Mouse (Mus musculus): ENCODE data around the gene Nrm. TPM values are rescaled to one million over a fixed set of nuclear protein-coding genes. Genes with fewer than 3 reads are reported as not detected.

The Nrm gene
- polyA plus RNA-seq, 1 experiment from 2014 or later = 16.9 TPM

- 83% methylated on average over 5 of the region's 5 CpGs for WGBS
- Histone ChIP-seq H3K4me2 (ENCODE audit: low read depth, low read length) (no peak overlapping the region), H3K36me3 (ENCODE audit: control insufficient read depth, insufficient read depth, low read length) (no peaks in the 10 kb centered on the region), H3K4me1 (ENCODE audit: control insufficient read depth, insufficient read depth, low read length) (peaks cover 20% of the 10 kb centered on the region), H3K27me3 (ENCODE audit: control insufficient read depth, insufficient read depth, low read length) (no peaks in the 10 kb centered on the region), H3K27ac (ENCODE audit: low read depth, low read length) (no peak overlapping the region), H3K9me3 (ENCODE audit: control insufficient read depth, low read length) (no peaks in the 10 kb centered on the region), H3K9ac (replicated peaks; ENCODE audit: low read depth, low read length) (no peak overlapping the region), H3K4me3 (ENCODE audit: low read depth, low read length) (no peak overlapping the region)
- ATAC-seq (ENCODE audit: low read depth) = no peak
These were observed 41.0 kb upstream of the Nrm start for GRCm38 (mm10) chr17:35820111-35820510.

GRCm38 (mm10) chr17:35821439-35822430 is 39.4 kb upstream of the Nrm start, which contains the start of gene Ier3:
Ier3 (plus strand) TSS chr17:35821684.
- Histone ChIP-seq H3K9ac (replicated peaks; ENCODE audit: low read depth, low read length) (peak within 1 kb of the TSS; percentile 69), H3K27ac (ENCODE audit: low read depth, low read length) (peak within 1 kb of the TSS; percentile 75; the same call in 1 of the 2 replicates), H3K4me3 (ENCODE audit: low read depth, low read length) (peak within 1 kb of the TSS; percentile 62), H3K4me1 (ENCODE audit: control insufficient read depth, insufficient read depth, low read length) (peaks cover 20% of the 10 kb centered on the region), H3K9me3 (ENCODE audit: control insufficient read depth, low read length) (no peaks in the 10 kb centered on the region), H3K27me3 (ENCODE audit: control insufficient read depth, insufficient read depth, low read length) (no peaks in the 10 kb centered on the region), H3K4me2 (ENCODE audit: low read depth, low read length) (peak within 1 kb of the TSS; percentile 69), H3K36me3 (ENCODE audit: control insufficient read depth, insufficient read depth, low read length) (peaks cover 5% of the 10 kb centered on the region; the same call in 1 of the 2 replicates)
- peak; percentile 15; the same call in 1 of the 2 replicates for ATAC-seq (ENCODE audit: low read depth)
- WGBS = under 1% methylated on average over 62 of the region's 62 CpGs

- peak; percentile 19 for ATAC-seq (ENCODE audit: low read depth)
- WGBS = 4% methylated on average over 11 of the region's 11 CpGs
These were observed 38.6 kb upstream of the Nrm start for GRCm38 (mm10) chr17:35822564-35822963.

GRCm38 (mm10) chr17:35822964-35823937 is 37.9 kb upstream of the Nrm start, which contains the start of gene Flot1:
Flot1 (plus strand) TSS chr17:35823230.
- peak within 1 kb of the TSS; percentile 75 for H3K27ac ChIP-seq (ENCODE audit: low read depth, low read length)
- no peaks in the 10 kb centered on the region for H3K9me3 ChIP-seq (ENCODE audit: control insufficient read depth, low read length)
- ATAC-seq (ENCODE audit: low read depth) = peak; percentile 89
- H3K4me2 ChIP-seq (ENCODE audit: low read depth, low read length) = peak within 1 kb of the TSS; percentile 69
- peaks cover 20% of the 10 kb centered on the region for H3K4me1 ChIP-seq (ENCODE audit: control insufficient read depth, insufficient read depth, low read length)
- under 1% methylated on average over 36 of the region's 47 CpGs for WGBS
- H3K4me3 ChIP-seq (ENCODE audit: low read depth, low read length) = peak within 1 kb of the TSS; percentile 62
- peak within 1 kb of the TSS; percentile 69 for H3K9ac ChIP-seq (replicated peaks; ENCODE audit: low read depth, low read length)
- no peaks in the 10 kb centered on the region for H3K27me3 ChIP-seq (ENCODE audit: control insufficient read depth, insufficient read depth, low read length)
- H3K36me3 ChIP-seq (ENCODE audit: control insufficient read depth, insufficient read depth, low read length) = peaks cover 13% of the 10 kb centered on the region; the same call in 1 of the 2 replicates

More at GRCm38 (mm10) chr17:35822564-35822963, 38.6 kb upstream of the Nrm start:
- H3K9ac ChIP-seq (replicated peaks; ENCODE audit: low read depth, low read length) = peak overlapping the region; percentile 69
- H3K4me1 ChIP-seq (ENCODE audit: control insufficient read depth, insufficient read depth, low read length) = peaks cover 20% of the 10 kb centered on the region
- peaks cover 9% of the 10 kb centered on the region; the same call in 1 of the 2 replicates for H3K36me3 ChIP-seq (ENCODE audit: control insufficient read depth, insufficient read depth, low read length)
- H3K4me2 ChIP-seq (ENCODE audit: low read depth, low read length) = peak overlapping the region; percentile 69
- no peaks in the 10 kb centered on the region for H3K9me3 ChIP-seq (ENCODE audit: control insufficient read depth, low read length)
- H3K4me3 ChIP-seq (ENCODE audit: low read depth, low read length) = peak overlapping the region; percentile 62
- H3K27me3 ChIP-seq (ENCODE audit: control insufficient read depth, insufficient read depth, low read length) = no peaks in the 10 kb centered on the region
- H3K27ac ChIP-seq (ENCODE audit: low read depth, low read length) = peak overlapping the region; percentile 75

GRCm38 (mm10) chr17:35824402-35824801 is 36.7 kb upstream of the Nrm start:
- Histone ChIP-seq H3K4me2 (ENCODE audit: low read depth, low read length) (peak overlapping the region; percentile 69; the same call in 1 of the 2 replicates), H3K27ac (ENCODE audit: low read depth, low read length) (no peak overlapping the region), H3K9me3 (ENCODE audit: control insufficient read depth, low read length) (no peaks in the 10 kb centered on the region), H3K36me3 (ENCODE audit: control insufficient read depth, insufficient read depth, low read length) (peaks cover 13% of the 10 kb centered on the region; the same call in 1 of the 2 replicates), H3K27me3 (ENCODE audit: control insufficient read depth, insufficient read depth, low read length) (no peaks in the 10 kb centered on the region), H3K4me3 (ENCODE audit: low read depth, low read length) (peak overlapping the region; percentile 62; the same call in 1 of the 2 replicates), H3K4me1 (ENCODE audit: control insufficient read depth, insufficient read depth, low read length) (peaks cover 20% of the 10 kb centered on the region), H3K9ac (replicated peaks; ENCODE audit: low read depth, low read length) (no peak overlapping the region)
- WGBS = 57% methylated on average over 7 of the region's 7 CpGs
- no peak for ATAC-seq (ENCODE audit: low read depth)

GRCm38 (mm10) chr17:35825109-35825850 is 35.8 kb upstream of the Nrm start:
- H3K4me1 ChIP-seq (ENCODE audit: control insufficient read depth, insufficient read depth, low read length) = peaks cover 23% of the 10 kb centered on the region
- H3K4me2 ChIP-seq (ENCODE audit: low read depth, low read length) = no peak overlapping the region
- 96% methylated on average over 13 of the region's 13 CpGs for WGBS
- peaks cover 13% of the 10 kb centered on the region; the same call in 1 of the 2 replicates for H3K36me3 ChIP-seq (ENCODE audit: control insufficient read depth, insufficient read depth, low read length)
- H3K27ac ChIP-seq (ENCODE audit: low read depth, low read length) = no peak overlapping the region
- H3K9me3 ChIP-seq (ENCODE audit: control insufficient read depth, low read length) = no peaks in the 10 kb centered on the region
- no peaks in the 10 kb centered on the region for H3K27me3 ChIP-seq (ENCODE audit: control insufficient read depth, insufficient read depth, low read length)
- no peak for ATAC-seq (ENCODE audit: low read depth)
- H3K9ac ChIP-seq (replicated peaks; ENCODE audit: low read depth, low read length) = no peak overlapping the region
- no peak overlapping the region for H3K4me3 ChIP-seq (ENCODE audit: low read depth, low read length)

GRCm38 (mm10) chr17:35829737-35830136 is 31.4 kb upstream of the Nrm start:
- no peak overlapping the region for H3K4me2 ChIP-seq (ENCODE audit: low read depth, low read length)
- no peak overlapping the region for H3K27ac ChIP-seq (ENCODE audit: low read depth, low read length)
- no peaks in the 10 kb centered on the region for H3K27me3 ChIP-seq (ENCODE audit: control insufficient read depth, insufficient read depth, low read length)
- WGBS = 3% methylated on average over 21 of the region's 21 CpGs
- H3K4me3 ChIP-seq (ENCODE audit: low read depth, low read length) = no peak overlapping the region
- peaks cover 16% of the 10 kb centered on the region for H3K4me1 ChIP-seq (ENCODE audit: control insufficient read depth, insufficient read depth, low read length)
- H3K9ac ChIP-seq (replicated peaks; ENCODE audit: low read depth, low read length) = no peak overlapping the region
- H3K9me3 ChIP-seq (ENCODE audit: control insufficient read depth, low read length) = no peaks in the 10 kb centered on the region
- peaks cover 36% of the 10 kb centered on the region for H3K36me3 ChIP-seq (ENCODE audit: control insufficient read depth, insufficient read depth, low read length)
- peak; percentile 58; the same call in 1 of the 2 replicates for ATAC-seq (ENCODE audit: low read depth)

Measured in neural tube, embryonic 14.5 days (tissue).